Mouse (Mus musculus) thymus, postnatal 14 days (tissue): ENCODE measurements around the gene Inpp5d.

Source experiments
- DNase-seq: peaks from one replicate; pipeline ENCODE4 v3.0.0; 2021

The Inpp5d gene

DNA sequence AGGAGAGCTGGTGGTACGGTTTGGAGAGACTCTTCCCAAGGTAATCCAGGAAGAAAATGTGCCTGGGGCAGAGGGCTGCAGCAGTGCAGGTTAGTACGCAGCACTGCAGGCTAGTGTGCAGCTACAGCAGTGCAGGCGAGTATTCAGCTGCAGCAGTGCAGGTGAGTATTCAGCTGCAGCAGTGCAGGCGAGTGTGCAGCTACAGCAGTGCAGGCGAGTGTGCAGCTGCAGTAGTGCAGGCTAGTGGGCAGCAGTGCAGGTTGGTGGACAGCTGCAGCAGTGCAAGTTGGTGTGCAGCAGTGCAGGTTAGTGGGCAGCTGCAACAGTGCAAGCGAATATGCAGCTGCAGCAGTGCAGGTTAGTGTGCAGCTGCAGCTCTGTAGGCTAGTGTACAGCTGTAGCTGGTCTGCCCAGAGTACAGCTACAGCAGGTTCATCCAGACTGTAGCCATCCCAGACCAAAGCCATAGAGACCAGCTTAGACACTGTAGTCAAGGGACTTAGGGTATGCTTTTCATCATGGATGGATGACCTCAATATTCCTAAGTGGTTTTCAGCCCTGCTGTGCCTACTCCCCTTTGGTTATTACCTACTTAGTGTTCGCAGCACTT, 89.7 kb downstream of the Inpp5d start:
- no peak for DNase-seq

DNA sequence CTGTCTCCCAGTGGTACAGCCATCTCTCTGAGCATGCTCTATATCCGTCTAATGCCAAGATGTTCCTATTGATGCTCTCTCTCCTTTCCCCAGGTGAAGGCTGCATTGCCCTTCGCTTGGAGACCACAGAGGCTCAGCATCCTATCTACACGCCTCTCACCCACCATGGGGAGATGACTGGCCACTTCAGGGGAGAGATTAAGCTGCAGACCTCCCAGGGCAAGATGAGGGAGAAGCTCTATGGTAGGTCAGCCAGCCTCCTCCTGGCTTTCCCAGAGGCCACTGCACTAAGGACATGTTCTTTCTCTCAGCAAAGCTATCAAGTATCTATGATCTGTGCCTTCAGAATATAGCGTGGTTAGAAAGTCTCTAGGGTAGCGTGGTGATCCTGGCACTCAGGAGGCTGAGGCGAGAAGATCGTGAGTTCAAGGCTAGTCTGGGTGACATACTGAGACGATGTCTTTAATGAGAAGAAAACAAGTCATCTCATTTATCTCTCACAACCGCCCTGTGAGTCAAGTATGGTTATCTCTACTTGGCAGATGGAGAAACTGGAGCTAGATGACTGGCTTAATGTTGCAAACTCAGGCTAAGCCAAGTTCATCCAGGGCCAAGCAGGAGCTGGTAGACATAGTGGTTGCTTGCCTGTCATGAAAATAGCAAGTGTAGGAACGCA, 92.0 kb downstream of the Inpp5d start:
- DNase-seq: no peak

DNA sequence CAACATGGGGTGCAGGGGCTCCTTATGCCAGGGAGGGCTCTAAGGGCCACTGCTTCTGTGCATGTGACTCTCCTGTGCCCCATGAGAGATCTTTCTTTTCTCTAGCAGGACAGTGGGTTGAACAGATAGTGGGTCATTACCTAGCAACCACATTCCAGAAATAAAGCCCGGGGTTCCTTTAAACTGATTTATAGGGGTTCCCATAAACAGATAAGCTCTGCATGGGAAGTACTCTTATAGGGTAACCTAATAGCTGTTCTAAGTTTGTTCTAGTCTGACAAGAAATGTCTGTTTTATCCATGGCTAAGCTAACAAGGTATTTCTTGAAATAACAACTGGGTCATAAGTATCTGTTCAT, 92.5 kb downstream of the Inpp5d start:
- no peak for DNase-seq

DNA sequence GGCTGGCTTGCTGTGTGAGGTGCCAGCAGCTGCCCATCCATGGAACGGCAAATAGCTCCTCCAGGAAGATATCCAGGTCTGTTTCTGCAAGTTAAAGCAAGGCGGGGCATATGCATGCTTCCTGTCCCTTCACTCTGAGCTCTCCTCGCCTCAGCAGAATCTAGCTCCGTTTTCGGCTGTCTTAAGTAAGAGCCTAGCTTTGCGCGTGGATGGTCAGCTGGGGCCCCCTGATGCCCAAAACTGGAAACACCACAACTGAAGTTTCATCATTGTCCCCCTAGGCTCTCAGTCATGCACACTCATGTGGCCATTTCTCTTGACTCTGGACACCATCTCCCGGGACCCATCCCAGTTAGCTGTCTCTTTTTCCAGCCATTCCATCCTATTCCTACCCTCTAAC, 101.3 kb downstream of the Inpp5d start:
- peak; percentile 9 for DNase-seq

DNA sequence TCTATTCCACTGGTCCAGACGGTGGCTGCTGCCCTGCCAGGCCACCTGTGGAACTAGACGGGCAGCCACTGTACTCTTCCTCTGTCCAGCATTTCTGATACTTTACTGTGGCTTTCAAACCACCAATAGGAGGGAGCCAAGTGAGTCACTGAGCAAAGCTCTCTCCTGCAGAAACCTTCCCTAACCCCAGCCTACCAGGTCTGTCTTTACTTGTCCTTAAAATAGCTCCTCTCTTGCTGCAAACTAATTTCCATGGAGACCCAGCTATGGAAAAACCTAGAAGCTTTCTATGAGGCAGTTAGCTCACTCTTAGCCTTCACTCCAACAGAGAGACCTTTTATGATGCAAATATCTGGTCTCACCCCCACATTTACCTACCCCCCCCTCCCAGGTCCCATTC, 102.0 kb downstream of the Inpp5d start:
- no peak for DNase-seq

DNA sequence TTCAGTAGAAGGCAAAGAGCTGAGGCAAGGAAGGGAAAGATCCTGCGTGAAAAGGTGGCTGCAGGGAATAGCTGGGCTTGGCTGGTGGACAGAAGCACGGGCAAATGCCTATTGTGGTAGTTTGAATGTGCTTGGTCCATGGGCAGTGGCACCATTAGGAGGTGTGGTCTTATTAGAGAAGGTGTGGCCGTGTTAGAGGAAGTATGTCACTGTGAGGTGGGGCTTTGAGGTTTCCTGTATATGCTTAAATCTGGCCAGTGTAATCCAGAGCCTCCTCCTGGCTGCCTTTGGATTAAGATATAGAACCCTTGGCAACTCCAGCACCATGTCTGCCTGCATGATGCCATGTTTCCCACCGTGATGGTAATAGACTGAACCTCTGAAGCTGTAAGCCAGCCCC, 103.2 kb downstream of the Inpp5d start:
- no peak for DNase-seq

DNA sequence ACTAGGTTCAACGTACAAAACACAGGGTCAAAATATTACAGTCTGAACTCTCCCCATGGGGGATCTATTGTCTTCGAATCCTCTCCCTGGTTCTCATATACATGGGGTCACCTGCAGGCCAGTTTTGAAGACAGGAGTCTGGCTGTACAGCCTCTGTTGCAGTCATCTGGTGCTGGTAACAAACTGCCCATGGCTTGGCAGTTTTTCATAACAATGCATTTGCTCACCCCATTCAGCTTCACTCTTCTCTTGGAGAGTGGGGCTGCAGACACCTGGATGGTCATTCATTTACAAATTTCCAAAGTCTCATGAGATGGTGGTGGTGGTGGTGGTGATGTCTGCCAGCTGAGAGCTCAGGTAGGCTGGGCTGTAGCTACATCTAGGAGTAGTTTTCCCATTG, 109.0 kb downstream of the Inpp5d start:
- DNase-seq: no peak

DNA sequence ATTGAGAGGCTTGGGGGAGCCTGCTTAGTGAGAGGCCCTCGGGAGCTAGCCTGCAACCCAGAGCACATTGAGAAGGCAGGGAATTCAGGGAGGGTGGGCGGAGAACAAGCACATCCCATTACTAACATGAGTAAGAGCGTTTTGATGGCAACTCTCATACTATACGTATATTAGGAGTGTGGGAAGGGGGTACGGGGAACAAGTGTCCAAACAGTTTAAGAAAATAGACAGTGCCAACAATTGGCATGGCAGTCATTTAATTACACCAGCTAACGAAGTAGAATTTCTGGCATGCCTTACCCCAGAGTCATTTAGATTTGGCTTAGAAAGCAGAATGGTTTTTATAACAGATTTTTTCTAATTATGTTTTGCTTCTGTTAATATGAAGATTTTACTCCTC, 109.7 kb downstream of the Inpp5d start:
- no peak for DNase-seq

DNA sequence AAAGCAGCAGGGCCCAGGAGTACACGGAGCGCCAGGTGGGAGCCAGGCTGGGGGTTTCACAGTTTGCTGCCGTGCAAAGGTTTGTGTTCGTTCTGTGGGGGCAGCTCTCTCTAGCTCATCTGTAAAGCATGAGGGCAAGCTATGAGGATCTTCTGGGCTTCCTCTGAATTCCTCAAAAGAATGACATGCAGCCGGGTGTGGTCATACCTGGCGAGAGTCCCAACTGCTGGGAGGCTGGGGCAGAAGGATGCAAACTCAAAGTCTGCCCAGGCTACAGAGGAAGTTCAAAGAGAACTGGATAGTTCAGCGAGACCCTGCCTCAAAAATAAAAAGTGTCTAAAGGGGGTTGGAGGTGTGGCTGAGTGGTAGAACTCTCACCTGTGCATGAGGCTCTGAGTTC, 110.2 kb downstream of the Inpp5d start:
- no peak for DNase-seq

DNA sequence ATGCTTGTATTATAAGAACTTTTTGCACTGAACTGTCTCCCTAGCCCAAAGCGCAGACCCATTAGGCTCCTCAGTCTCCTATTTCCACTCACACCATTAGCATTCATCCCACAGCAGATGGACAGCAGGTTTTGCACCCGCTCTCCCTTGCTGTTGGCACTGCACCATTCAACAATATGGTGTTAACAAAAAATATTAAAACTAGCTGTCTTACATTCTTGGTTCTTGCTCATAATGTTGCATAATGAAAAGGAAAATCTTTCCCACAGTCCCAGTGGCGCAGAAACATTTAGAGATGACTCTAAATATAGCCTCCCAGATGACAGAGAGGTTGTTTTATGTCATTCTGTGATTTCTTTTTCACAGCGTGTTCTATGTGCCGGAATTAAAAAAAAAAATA, 113.1 kb downstream of the Inpp5d start:
- no peak for DNase-seq

DNA sequence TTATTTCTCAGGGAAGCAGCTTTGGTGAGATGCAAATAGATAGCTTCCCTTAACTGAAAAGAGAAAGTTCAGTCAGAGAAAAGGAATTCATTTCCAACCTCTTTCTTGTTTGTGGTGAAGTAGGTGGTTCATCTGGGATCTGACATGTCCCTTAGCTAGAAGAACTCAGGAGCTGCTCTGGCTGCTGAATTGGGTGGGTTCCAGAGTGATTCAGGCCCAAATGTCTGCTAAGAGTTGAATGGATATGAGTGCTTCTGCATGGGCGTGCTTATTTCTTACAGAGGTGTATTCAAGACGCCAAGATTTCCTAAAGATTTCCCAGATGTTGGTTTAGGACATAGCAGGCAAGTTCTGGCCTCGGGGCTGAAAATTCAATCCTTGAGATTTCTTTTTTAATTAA, 114.0 kb downstream of the Inpp5d start:
- no peak for DNase-seq

DNA sequence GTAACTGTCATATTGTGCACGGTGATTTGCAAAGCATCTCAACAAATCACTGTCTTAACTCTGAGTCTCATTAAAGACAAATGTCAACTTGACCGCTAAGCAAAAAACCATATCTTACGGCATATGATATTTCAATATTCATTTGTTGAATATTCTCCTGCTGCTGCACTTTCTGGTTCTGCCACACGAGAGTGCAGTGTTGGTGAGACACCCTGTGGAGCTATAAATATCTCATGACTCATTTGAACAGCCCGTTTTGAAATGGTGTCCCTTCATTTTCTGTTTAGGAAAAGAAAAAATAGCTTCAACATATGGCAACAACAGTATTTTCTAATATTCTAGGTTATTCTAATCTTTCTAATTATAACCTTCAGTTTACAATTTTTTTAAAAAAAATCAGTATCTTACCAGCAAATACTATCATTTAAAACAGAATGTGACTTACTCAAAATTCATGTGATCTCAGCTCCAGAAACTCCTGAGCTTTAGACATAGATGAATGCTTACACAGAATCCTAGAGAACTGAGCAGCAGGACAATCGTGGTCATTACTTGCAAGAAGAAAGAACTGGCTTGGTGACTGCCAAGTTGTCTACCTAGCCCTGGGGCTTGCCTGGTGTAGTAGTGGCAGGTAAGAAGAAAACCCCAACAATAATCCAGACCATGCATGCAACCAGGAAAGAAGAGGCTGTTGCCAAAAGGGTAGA, 120.6 kb downstream of the Inpp5d start:
- DNase-seq: no peak

DNA sequence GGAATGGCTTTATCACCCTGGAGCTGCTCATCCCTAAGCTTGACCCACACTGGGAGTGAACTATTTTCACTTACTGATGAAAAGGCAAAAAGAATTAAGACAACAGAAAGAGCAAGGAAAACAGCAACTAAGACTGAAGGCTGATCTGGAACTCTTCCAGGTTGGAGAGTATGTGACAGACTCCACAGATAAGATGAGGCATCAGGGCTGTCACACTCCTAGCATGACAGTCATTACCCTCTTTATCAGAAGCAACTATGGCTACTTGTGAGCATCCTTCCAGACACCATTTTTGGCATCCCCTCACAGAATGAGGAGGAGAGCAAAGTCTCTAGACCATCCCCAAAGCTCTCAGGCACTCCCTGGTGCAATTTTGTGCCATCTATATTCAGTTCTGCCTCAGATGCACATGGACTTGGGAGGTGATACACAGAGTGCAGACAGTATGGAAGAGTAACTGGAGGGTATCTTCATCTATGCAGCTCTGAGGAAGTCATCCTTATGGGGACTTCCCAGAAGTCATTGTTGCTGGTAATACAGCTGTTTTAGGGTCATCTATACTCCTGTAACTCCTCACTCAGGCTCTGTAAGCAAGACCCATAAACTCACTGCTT, 129.4 kb downstream of the Inpp5d start:
- no peak for DNase-seq

DNA sequence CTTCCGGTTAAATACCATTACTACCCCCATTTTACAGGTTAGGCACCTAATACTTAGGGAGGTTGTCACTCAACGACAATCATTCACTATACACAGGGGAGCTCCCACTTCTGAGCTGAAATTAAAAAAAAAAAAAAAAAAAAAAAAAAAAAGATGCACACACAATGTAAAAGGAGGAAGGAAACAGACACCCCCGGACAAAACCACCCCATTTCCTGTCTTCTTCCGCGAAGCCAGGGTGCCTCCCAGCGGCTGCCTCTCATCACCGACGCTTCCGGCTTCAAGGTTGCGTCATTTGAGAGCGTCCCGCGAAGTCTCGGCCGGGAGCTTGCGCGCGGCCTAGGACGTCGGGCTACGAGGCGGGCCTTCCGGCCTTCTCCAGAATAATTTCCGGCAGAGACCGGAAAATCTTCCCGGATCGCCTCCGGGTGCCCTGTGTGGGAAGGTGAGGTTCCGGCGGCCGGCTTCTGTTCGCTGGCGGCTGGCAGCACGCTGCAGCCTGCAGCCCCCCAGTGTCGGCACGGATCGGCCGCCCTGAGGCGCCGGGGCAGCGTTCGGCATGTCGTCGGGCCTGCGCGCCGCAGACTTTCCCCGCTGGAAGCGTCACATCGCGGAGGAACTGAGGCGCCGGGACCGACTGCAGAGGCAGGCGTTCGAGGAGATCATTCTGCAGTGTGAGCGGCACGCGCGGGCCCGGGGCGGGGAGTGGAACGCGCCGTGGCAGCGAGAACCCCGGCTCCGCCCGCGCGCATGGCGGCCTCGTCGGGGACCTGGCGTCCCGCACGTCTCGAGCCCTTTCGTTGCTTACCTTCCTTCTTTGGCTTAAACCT, 135.7 kb downstream of the Inpp5d start, which contains the start of gene Atg16l1:
Gene Atg16l1, plus strand, starts transcription at position 230 of the 830 bp plus-strand sequence.
- DNase-seq: peak; percentile 95

DNA sequence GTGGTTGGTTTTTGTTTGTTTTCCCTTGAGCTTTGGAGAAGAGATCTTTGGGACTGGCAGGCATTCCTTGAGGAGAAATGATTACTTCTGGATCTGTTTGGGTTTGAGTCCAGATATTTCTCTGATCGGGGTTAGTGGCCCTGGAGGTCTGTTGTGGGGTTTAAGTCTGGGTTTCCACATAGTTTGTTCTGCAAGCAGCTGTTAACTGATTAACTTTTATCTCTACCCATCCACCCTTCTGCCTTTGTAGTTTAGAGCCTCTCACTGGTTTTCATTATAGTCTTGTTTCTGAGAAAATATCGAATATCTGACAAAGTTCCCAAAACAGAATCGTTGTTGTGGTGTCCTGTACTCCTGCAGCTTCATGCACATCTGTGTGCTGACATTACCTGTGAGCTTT, 143.7 kb downstream of the Inpp5d start:
- no peak for DNase-seq

DNA sequence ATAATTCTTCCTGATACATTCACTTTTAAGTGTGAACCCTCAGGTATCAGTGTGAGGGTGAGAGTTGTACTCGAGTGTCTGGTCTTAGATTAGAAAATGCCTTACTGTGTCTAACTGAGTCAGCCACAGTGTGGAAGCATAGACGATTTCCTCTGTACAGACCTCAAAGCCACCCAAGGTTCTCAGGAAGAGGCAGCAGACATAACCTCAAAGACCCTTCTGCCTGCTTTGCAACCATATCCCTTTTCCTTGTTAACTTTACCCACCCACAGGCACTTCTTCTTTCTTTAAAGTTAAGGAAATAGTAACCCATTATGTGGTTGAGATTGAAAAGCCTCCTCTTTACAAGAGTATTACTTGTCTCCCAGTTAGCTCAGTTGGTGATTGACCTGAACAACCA, 145.6 kb downstream of the Inpp5d start:
- DNase-seq: no peak

DNA sequence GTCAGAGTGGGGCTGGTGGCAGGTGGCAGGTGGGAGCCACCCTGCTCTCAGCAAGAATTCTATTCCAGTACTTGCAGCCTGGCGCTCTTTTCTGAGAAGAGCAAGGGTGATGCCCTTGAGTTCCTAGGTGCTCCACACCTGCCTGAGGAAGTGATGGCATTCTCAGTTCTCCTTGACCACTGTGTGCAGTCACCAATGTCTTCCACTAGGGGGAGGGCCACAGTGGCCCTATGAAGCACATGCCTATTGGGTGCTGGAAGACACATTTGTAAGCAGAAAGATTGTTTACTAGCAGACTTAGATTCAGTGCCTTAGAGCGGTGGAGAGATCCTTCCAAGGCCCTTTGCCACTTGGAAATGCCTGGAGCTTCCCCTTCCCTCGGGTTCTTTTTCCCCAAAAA, 146.1 kb downstream of the Inpp5d start:
- peak; percentile 61 for DNase-seq

DNA sequence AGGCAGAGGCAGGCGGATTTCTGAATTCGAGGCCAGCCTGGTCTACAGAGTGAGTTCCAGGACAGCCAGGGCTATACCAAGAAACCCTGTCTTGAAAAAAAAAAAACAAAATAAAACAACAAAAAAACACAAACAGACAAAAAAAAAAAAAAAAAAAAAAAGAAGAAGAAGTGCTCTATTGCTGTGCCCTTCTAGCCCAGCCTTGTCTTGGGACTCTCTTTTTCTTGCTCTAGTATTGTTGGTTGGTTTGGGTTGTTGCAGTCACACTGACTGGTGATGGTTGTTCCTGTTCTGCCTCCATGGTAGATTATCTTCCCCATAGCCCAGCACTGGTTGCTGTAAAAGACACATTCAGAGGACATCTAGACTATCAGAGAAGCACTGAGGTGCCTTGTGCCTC, 149.2 kb downstream of the Inpp5d start:
- DNase-seq: no peak
